Mouse (Mus musculus) heart, embryonic 12.5 days (tissue): ENCODE measurements around the gene Sgce. TPM values are rescaled to one million over a fixed set of nuclear protein-coding genes. Genes with fewer than 3 reads are reported as not detected.
A peak's percentile ranks its signal among the peaks of the same experiment; 100 is the strongest.
"Not testable (repeated sequence)": the region's sequence is repeated elsewhere in the genome, so short reads cannot be mapped to it uniquely, and the experiment has no call there.

ENCODE experiments used
- ATAC-seq: fragments of 200-750 bp; cut with Nextera tagmentation; 2 replicates; pipeline ENCODE4 v1.8.0; 2017; ENCODE audit warnings: moderate TSS enrichment, moderate library complexity; ENCODE audit not compliant: insufficient number of reproducible peaks, low FRiP score
- H3K27ac ChIP-seq: fragments of 300-500 bp; sonication (generic); 2 replicates; pipeline ENCODE4 v1.5.1; 2016; ENCODE audit warnings: mild to moderate bottlenecking, moderate library complexity; ENCODE audit not compliant: poor library complexity, severe bottlenecking
- H3K27me3 ChIP-seq: fragments of 300-500 bp; sonication (generic); replicated peaks from 2 replicates; pipeline ENCODE4 v1.6.1; 2016; ENCODE audit warnings: mild to moderate bottlenecking, moderate library complexity
- H3K36me3 ChIP-seq: fragments of 300-500 bp; sonication (generic); 2 replicates; pipeline ENCODE4 v1.6.1; 2016; ENCODE audit warnings: mild to moderate bottlenecking, moderate library complexity
- H3K4me1 ChIP-seq: fragments of 300-500 bp; sonication (generic); replicated peaks from 2 replicates; pipeline ENCODE4 v1.6.1; 2016; ENCODE audit warnings: mild to moderate bottlenecking
- H3K4me2 ChIP-seq: fragments of 300-500 bp; sonication (generic); 2 replicates; pipeline ENCODE4 v1.6.1; 2016; ENCODE audit warnings: mild to moderate bottlenecking, moderate library complexity
- H3K4me3 ChIP-seq: fragments of 300-500 bp; sonication (generic); 2 replicates; pipeline ENCODE4 v1.5.1; 2016; ENCODE audit warnings: mild to moderate bottlenecking
- H3K9ac ChIP-seq: fragments of 300-500 bp; sonication (generic); 2 replicates; pipeline ENCODE4 v1.6.1; 2016; ENCODE audit warnings: mild to moderate bottlenecking, moderate library complexity
- H3K9me3 ChIP-seq: fragments of 300-500 bp; sonication (generic); replicated peaks from 2 replicates; pipeline ENCODE4 v1.6.1; 2016; ENCODE audit warnings: mild to moderate bottlenecking, moderate library complexity
- whole genome bisulfite sequencing: fragments of 180-500 bp; shearing (Covaris S2); methylation state at CpG from one replicate; pipeline ENCODE4 v1.1.7; 2016; 5-methylcytosine and 5-hydroxymethylcytosine counted together
- polyA plus RNA-seq: library from polyadenylated mRNA; unstranded; fragments of >200 nt; fragmentation: Nextera tagmentation; extraction: Ambion mirVana; gene quantifications from 2 replicates; pipeline ENCODE4 v1.2.1, GENCODE M21; 2016

Sgce gene
- polyA plus RNA-seq, result 60.6 and 62.2 TPM in 2 replicates

- peak; percentile 51 for ATAC-seq
- peak within 1 kb of the TSS; percentile 63 for H3K4me2 ChIP-seq
- H3K9ac ChIP-seq, result peak within 1 kb of the TSS; percentile 76
- H3K4me1 ChIP-seq, result 0 out of 2 replicates have a peak, but pooled peaks cover 2% of the 10 kb centered on the region
- H3K27ac ChIP-seq, result peak within 1 kb of the TSS; percentile 53; the same call in 1 of the 2 replicates
- 55% methylated on average over 33 of the region's 38 CpGs for WGBS
- peaks cover 31% of the 10 kb centered on the region for H3K9me3 ChIP-seq
- peak within 1 kb of the TSS; percentile 56 for H3K4me3 ChIP-seq
- H3K27me3 ChIP-seq, result no peaks in the 10 kb centered on the region
- H3K36me3 ChIP-seq, result peaks cover 3% of the 10 kb centered on the region; the same call in 1 of the 2 replicates
Measured at GRCm38 (mm10) chr6:4746696-4747439, at the start of gene Sgce, which contains the start of gene Peg10. Gene Sgce, minus strand, starts transcription at chr6:4747207. Gene Peg10, plus strand, starts transcription at chr6:4747306.

GRCm38 (mm10) chr6:4796281-4796680 is 49.3 kb upstream of the Sgce start:
- no peak overlapping the region for H3K27ac ChIP-seq
- no peaks in the 10 kb centered on the region for H3K36me3 ChIP-seq
- no peak for ATAC-seq
- H3K4me2 ChIP-seq, result no peak overlapping the region
- 61% methylated on average over 1 of the region's 1 CpGs for WGBS
- no peak overlapping the region for H3K4me3 ChIP-seq
- no peak overlapping the region for H3K9ac ChIP-seq
- H3K9me3 ChIP-seq, result no peaks in the 10 kb centered on the region
- H3K27me3 ChIP-seq, result no peaks in the 10 kb centered on the region
- H3K4me1 ChIP-seq, result 0 out of 2 replicates have a peak, but pooled peaks cover 2% of the 10 kb centered on the region

GRCm38 (mm10) chr6:4762252-4762651 is 15.2 kb upstream of the Sgce start:
- Histone ChIP-seq H3K36me3 (no peaks in the 10 kb centered on the region; the same call in 1 of the 2 replicates), H3K27ac (no peak overlapping the region), H3K4me3 (no peak overlapping the region), H3K9me3 (no peaks in the 10 kb centered on the region), H3K4me1 (no peaks in the 10 kb centered on the region), H3K27me3 (no peaks in the 10 kb centered on the region), H3K4me2 (no peak overlapping the region), H3K9ac (no peak overlapping the region)
- ATAC-seq, result peak; percentile 100
- 33% methylated on average over 2 of the region's 2 CpGs for WGBS

- not testable (repeated sequence) for H3K4me3 ChIP-seq, H3K9ac ChIP-seq, H3K4me2 ChIP-seq, H3K4me1 ChIP-seq, H3K27me3 ChIP-seq, H3K27ac ChIP-seq, H3K36me3 ChIP-seq, ATAC-seq, H3K9me3 ChIP-seq
- WGBS, result 35% methylated on average over 3 of the region's 3 CpGs
Measured at GRCm38 (mm10) chr6:4761415-4762142, 14.6 kb upstream of the Sgce start.

GRCm38 (mm10) chr6:4754886-4755285 is 7.9 kb upstream of the Sgce start:
- H3K4me3 ChIP-seq, result no peak overlapping the region
- no peak for ATAC-seq
- H3K9ac ChIP-seq, result no peak overlapping the region
- no peak overlapping the region for H3K27ac ChIP-seq
- no peak overlapping the region for H3K4me2 ChIP-seq
- H3K27me3 ChIP-seq, result no peaks in the 10 kb centered on the region
- H3K36me3 ChIP-seq, result peaks cover 26% of the 10 kb centered on the region
- no peaks in the 10 kb centered on the region for H3K4me1 ChIP-seq
- H3K9me3 ChIP-seq, result peaks cover 12% of the 10 kb centered on the region; the same call in 1 of the 2 replicates
- 90% methylated on average over 16 of the region's 16 CpGs for WGBS

- no peak overlapping the region for H3K27ac ChIP-seq
- WGBS, result 91% methylated on average over 10 of the region's 10 CpGs
- H3K36me3 ChIP-seq, result peaks cover 26% of the 10 kb centered on the region
- H3K4me3 ChIP-seq, result no peak overlapping the region
- H3K9me3 ChIP-seq, result peaks cover 13% of the 10 kb centered on the region
- no peak overlapping the region for H3K9ac ChIP-seq
- H3K27me3 ChIP-seq, result no peaks in the 10 kb centered on the region
- ATAC-seq, result no peak
- H3K4me1 ChIP-seq, result no peaks in the 10 kb centered on the region
- H3K4me2 ChIP-seq, result no peak overlapping the region
Measured at GRCm38 (mm10) chr6:4754286-4754685, 7.3 kb upstream of the Sgce start.

GRCm38 (mm10) chr6:4751355-4751754 is 4.3 kb upstream of the Sgce start:
- 84% methylated on average over 4 of the region's 4 CpGs for WGBS
- Histone ChIP-seq H3K4me3 (no peak overlapping the region), H3K27ac (no peak overlapping the region), H3K9me3 (peaks cover 42% of the 10 kb centered on the region), H3K4me1 (no peaks in the 10 kb centered on the region), H3K36me3 (peaks cover 20% of the 10 kb centered on the region), H3K4me2 (no peak overlapping the region), H3K27me3 (no peaks in the 10 kb centered on the region), H3K9ac (no peak overlapping the region)
- no peak for ATAC-seq

GRCm38 (mm10) chr6:4749091-4749490 is 2.1 kb upstream of the Sgce start:
- Histone ChIP-seq H3K27me3 (no peaks in the 10 kb centered on the region), H3K36me3 (peaks cover 3% of the 10 kb centered on the region; the same call in 1 of the 2 replicates), H3K27ac (no peak overlapping the region), H3K9me3 (peaks cover 31% of the 10 kb centered on the region), H3K9ac (peak overlapping the region; percentile 47; the same call in 1 of the 2 replicates), H3K4me3 (peak overlapping the region; percentile 56), H3K4me1 (no peaks in the 10 kb centered on the region), H3K4me2 (peak overlapping the region; percentile 63)
- ATAC-seq, result peak; percentile 95
- 30% methylated on average over 22 of the region's 22 CpGs for WGBS

- peaks cover 3% of the 10 kb centered on the region; the same call in 1 of the 2 replicates for H3K36me3 ChIP-seq
- no peaks in the 10 kb centered on the region for H3K4me1 ChIP-seq
- ATAC-seq, result 0 out of 2 replicates have a peak, but pooled peaks have one; percentile 2
- peaks cover 31% of the 10 kb centered on the region for H3K9me3 ChIP-seq
- peak overlapping the region; percentile 63 for H3K4me2 ChIP-seq
- H3K9ac ChIP-seq, result peak overlapping the region; percentile 47; the same call in 1 of the 2 replicates
- H3K27ac ChIP-seq, result no peak overlapping the region
- WGBS, result 40% methylated on average over 15 of the region's 15 CpGs
- H3K27me3 ChIP-seq, result no peaks in the 10 kb centered on the region
- H3K4me3 ChIP-seq, result peak overlapping the region; percentile 56
Measured at GRCm38 (mm10) chr6:4748506-4748961, 1.5 kb upstream of the Sgce start.

- no peak for ATAC-seq
- Histone ChIP-seq H3K27me3 (no peaks in the 10 kb centered on the region), H3K27ac (0 out of 2 replicates have a peak overlapping the region, but pooled peaks have one; percentile 11), H3K9ac (peak overlapping the region; percentile 47; the same call in 1 of the 2 replicates), H3K4me2 (peak overlapping the region; percentile 63), H3K9me3 (peaks cover 31% of the 10 kb centered on the region), H3K36me3 (peaks cover 3% of the 10 kb centered on the region; the same call in 1 of the 2 replicates), H3K4me1 (0 out of 2 replicates have a peak, but pooled peaks cover 1% of the 10 kb centered on the region), H3K4me3 (peak overlapping the region; percentile 56)
- 58% methylated on average over 71 of the region's 71 CpGs for WGBS
Measured at GRCm38 (mm10) chr6:4747677-4748505, 884 bp upstream of the Sgce start.
